Mouse (Mus musculus) intestine, embryonic 16.5 days (tissue): Measurements from ENCODE around the gene Fntb. TPM values are rescaled to one million over a fixed set of nuclear protein-coding genes. Genes with fewer than 3 reads are reported as not detected.

Experiments used
- ATAC-seq: fragments of 200-750 bp; cut with Nextera tagmentation; 2 replicates; pipeline ENCODE4 v1.8.0; 2017; ENCODE audit warnings: moderate TSS enrichment, moderate library complexity
- H3K27ac ChIP-seq: fragments of 300-500 bp; sonication (generic); 2 replicates; pipeline ENCODE4 v1.5.1; 2014; ENCODE audit warnings: mild to moderate bottlenecking, low read length
- H3K27me3 ChIP-seq: fragments of 300-500 bp; sonication (generic); replicated peaks from 2 replicates; pipeline ENCODE4 v1.6.1; 2014; ENCODE audit warnings: low read length, control low read depth, mixed read lengths; ENCODE audit not compliant: control insufficient read depth, insufficient read depth
- H3K36me3 ChIP-seq: fragments of 300-500 bp; sonication (generic); 2 replicates; pipeline ENCODE4 v1.6.1; 2014; ENCODE audit warnings: low read length, control low read depth; ENCODE audit not compliant: control insufficient read depth, insufficient read depth
- H3K4me1 ChIP-seq: fragments of 300-500 bp; sonication (generic); 2 replicates; pipeline ENCODE4 v1.6.1; 2014; ENCODE audit warnings: low read length, control low read depth, mixed read lengths; ENCODE audit not compliant: control insufficient read depth, insufficient read depth
- H3K4me2 ChIP-seq: fragments of 300-500 bp; sonication (generic); 2 replicates; pipeline ENCODE4 v1.6.1; 2014; ENCODE audit warnings: low read depth, low read length, control low read depth
- H3K4me3 ChIP-seq: fragments of 300-500 bp; sonication (generic); 2 replicates; pipeline ENCODE4 v1.5.1; 2014; ENCODE audit warnings: mild to moderate bottlenecking, low read length
- H3K9ac ChIP-seq: fragments of 300-500 bp; sonication (generic); 2 replicates; pipeline ENCODE4 v1.6.1; 2014; ENCODE audit warnings: low read depth, low read length
- H3K9me3 ChIP-seq: fragments of 300-500 bp; sonication (generic); 2 replicates; pipeline ENCODE4 v1.6.1; 2016; ENCODE audit warnings: low read length, control low read depth; ENCODE audit not compliant: control insufficient read depth
- WGBS: fragments of 180-500 bp; shearing (Covaris S2); extraction: QIAGEN DNeasy Blood & Tissue Kit; methylation state at CpG from one replicate; pipeline ENCODE4 v1.1.7; 2014; 5-methylcytosine and 5-hydroxymethylcytosine counted together
- polyA plus RNA-seq: library from polyadenylated mRNA; unstranded; fragments of >200 nt; fragmentation: Nextera tagmentation; extraction: Ambion mirVana; gene quantifications from 2 replicates; pipeline ENCODE4 v1.2.1, GENCODE M21; 2015

Fntb gene
- polyA plus RNA-seq, 1 experiment from 2014 or later: 29.5 TPM

- ATAC-seq: no peak
- no peak overlapping the region for H3K4me3 ChIP-seq
Observed at GRCm38 (mm10) chr12:76869561-76869960, 104.2 kb downstream of the Fntb start.

GRCm38 (mm10) chr12:76872767-76873316 lies 107.5 kb downstream of the Fntb start:
- Histone ChIP-seq H3K36me3 (no peaks in the 10 kb centered on the region), H3K9me3 (no peaks in the 10 kb centered on the region), H3K4me1 (no peaks in the 10 kb centered on the region), H3K4me2 (no peak overlapping the region), H3K27ac (no peak overlapping the region), H3K9ac (no peak overlapping the region), H3K27me3 (no peaks in the 10 kb centered on the region), H3K4me3 (no peak overlapping the region)
- no peak for ATAC-seq
- WGBS: 75% methylated on average over 7 of the region's 7 CpGs

More at GRCm38 (mm10) chr12:76869561-76869960, 104.2 kb downstream of the Fntb start:
- 79% methylated on average over 7 of the region's 7 CpGs for WGBS
- no peaks in the 10 kb centered on the region for H3K36me3 ChIP-seq
- H3K9ac ChIP-seq: no peak overlapping the region
- no peaks in the 10 kb centered on the region for H3K9me3 ChIP-seq
- H3K4me2 ChIP-seq: no peak overlapping the region
- H3K27me3 ChIP-seq: no peaks in the 10 kb centered on the region
- no peaks in the 10 kb centered on the region for H3K4me1 ChIP-seq
- H3K27ac ChIP-seq: no peak overlapping the region

- 51% methylated on average over 9 of the region's 9 CpGs for WGBS
- no peak overlapping the region for H3K27ac ChIP-seq
- no peak overlapping the region for H3K4me2 ChIP-seq
- no peaks in the 10 kb centered on the region for H3K36me3 ChIP-seq
- H3K9me3 ChIP-seq: no peaks in the 10 kb centered on the region
- H3K4me1 ChIP-seq: no peaks in the 10 kb centered on the region
- H3K27me3 ChIP-seq: no peaks in the 10 kb centered on the region
- H3K4me3 ChIP-seq: no peak overlapping the region
- ATAC-seq: no peak
- no peak overlapping the region for H3K9ac ChIP-seq
Observed at GRCm38 (mm10) chr12:76874826-76875225, 109.4 kb downstream of the Fntb start.

GRCm38 (mm10) chr12:76879242-76879641 lies 113.9 kb downstream of the Fntb start:
- Histone ChIP-seq H3K4me3 (no peak overlapping the region), H3K4me2 (no peak overlapping the region), H3K27ac (no peak overlapping the region), H3K36me3 (no peaks in the 10 kb centered on the region), H3K27me3 (no peaks in the 10 kb centered on the region), H3K9me3 (no peaks in the 10 kb centered on the region), H3K4me1 (0 out of 2 replicates have a peak, but pooled peaks cover 3% of the 10 kb centered on the region), H3K9ac (no peak overlapping the region)
- WGBS: 9% methylated on average over 5 of the region's 5 CpGs
- no peak for ATAC-seq

- no peak for ATAC-seq
- Histone ChIP-seq H3K9me3 (no peaks in the 10 kb centered on the region), H3K4me2 (no peak overlapping the region)
Observed at GRCm38 (mm10) chr12:76880131-76880530, 114.7 kb downstream of the Fntb start.

GRCm38 (mm10) chr12:76883824-76884223 lies 118.4 kb downstream of the Fntb start:
- H3K27ac ChIP-seq: no peak overlapping the region
- 42% methylated on average over 9 of the region's 9 CpGs for WGBS
- H3K27me3 ChIP-seq: no peaks in the 10 kb centered on the region
- H3K9me3 ChIP-seq: no peaks in the 10 kb centered on the region
- peaks cover 5% of the 10 kb centered on the region; the same call in 1 of the 2 replicates for H3K4me1 ChIP-seq
- no peaks in the 10 kb centered on the region for H3K36me3 ChIP-seq
- no peak overlapping the region for H3K4me2 ChIP-seq
- no peak overlapping the region for H3K4me3 ChIP-seq
- no peak overlapping the region for H3K9ac ChIP-seq
- peak; percentile 87 for ATAC-seq

More at GRCm38 (mm10) chr12:76880131-76880530, 114.7 kb downstream of the Fntb start:
- Histone ChIP-seq H3K4me3 (no peak overlapping the region), H3K9ac (no peak overlapping the region), H3K4me1 (peaks cover 5% of the 10 kb centered on the region; the same call in 1 of the 2 replicates), H3K36me3 (no peaks in the 10 kb centered on the region), H3K27ac (no peak overlapping the region), H3K27me3 (no peaks in the 10 kb centered on the region)
- 82% methylated on average over 4 of the region's 4 CpGs for WGBS

- Histone ChIP-seq H3K4me2 (no peak overlapping the region), H3K9ac (no peak overlapping the region), H3K4me3 (no peak overlapping the region), H3K27me3 (no peaks in the 10 kb centered on the region), H3K36me3 (no peaks in the 10 kb centered on the region), H3K9me3 (no peaks in the 10 kb centered on the region), H3K4me1 (peaks cover 5% of the 10 kb centered on the region; the same call in 1 of the 2 replicates), H3K27ac (no peak overlapping the region)
- ATAC-seq: peak; percentile 57
- WGBS: 77% methylated on average over 4 of the region's 4 CpGs
Observed at GRCm38 (mm10) chr12:76885103-76885502, 119.7 kb downstream of the Fntb start.

- Histone ChIP-seq H3K9me3 (no peaks in the 10 kb centered on the region), H3K4me1 (peaks cover 5% of the 10 kb centered on the region; the same call in 1 of the 2 replicates), H3K27me3 (no peaks in the 10 kb centered on the region), H3K4me3 (no peak overlapping the region), H3K27ac (no peak overlapping the region), H3K4me2 (no peak overlapping the region), H3K36me3 (peaks cover 2% of the 10 kb centered on the region; the same call in 1 of the 2 replicates), H3K9ac (no peak overlapping the region)
- WGBS: 78% methylated on average over 7 of the region's 7 CpGs
- ATAC-seq: no peak
Observed at GRCm38 (mm10) chr12:76886826-76887225, 121.4 kb downstream of the Fntb start.

- no peak overlapping the region for H3K4me2 ChIP-seq
- no peak for ATAC-seq
- H3K4me3 ChIP-seq: no peak overlapping the region
- 94% methylated on average over 12 of the region's 12 CpGs for WGBS
- no peaks in the 10 kb centered on the region for H3K9me3 ChIP-seq
- no peaks in the 10 kb centered on the region for H3K27me3 ChIP-seq
- peaks cover 5% of the 10 kb centered on the region; the same call in 1 of the 2 replicates for H3K4me1 ChIP-seq
- H3K9ac ChIP-seq: no peak overlapping the region
- no peak overlapping the region for H3K27ac ChIP-seq
- H3K36me3 ChIP-seq: peaks cover 2% of the 10 kb centered on the region; the same call in 1 of the 2 replicates
Observed at GRCm38 (mm10) chr12:76887941-76888340, 122.6 kb downstream of the Fntb start.
